Mouse (Mus musculus): ENCODE measurements around the gene Wdr78. TPM values are rescaled to one million over a fixed set of nuclear protein-coding genes. Genes with fewer than 3 reads are reported as not detected.

Gene Wdr78
- total and polyA plus RNA-seq, 2 experiments, result 0.10 to 0.46 TPM

DNA sequence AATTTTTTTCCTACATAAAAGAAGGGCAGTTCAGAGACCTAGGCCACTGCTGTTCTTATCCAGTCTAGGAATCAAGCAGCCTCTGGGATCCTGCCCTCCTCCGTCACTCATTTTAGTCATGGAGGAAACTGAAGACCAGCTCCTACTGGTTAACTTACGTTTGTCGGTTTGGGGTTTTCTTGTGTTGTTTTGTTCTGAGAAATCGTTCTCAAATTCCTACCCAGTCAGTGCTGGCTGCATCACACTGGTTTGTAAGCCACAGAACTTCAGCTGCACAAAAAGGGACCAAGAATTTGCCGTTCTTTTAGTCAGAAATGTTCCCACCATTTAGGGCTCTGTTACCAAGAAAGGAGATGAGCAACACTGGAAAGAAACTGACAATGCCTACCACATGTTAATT lies 125.0 kb downstream of the Wdr78 start:
- TF ChIP-seq CTCF (IDR thresholded peaks at IDR 0.05; ENCODE audit: low read depth, low read length) (no peak), POLR2A (IDR thresholded peaks at IDR 0.05; ENCODE audit: extremely low read depth, insufficient read depth, low read length) (no peak)
- DNase-seq (ENCODE audit: extremely low read depth, low read depth, low spot score), result no peak
- Histone ChIP-seq H3K27ac (replicated peaks; ENCODE audit: insufficient read depth, low read depth, low read length) (no peak overlapping the region), H3K9ac (ENCODE audit: low read depth, low read length) (no peak overlapping the region), H3K79me2 (ENCODE audit: control insufficient read depth, insufficient read depth, low read length) (no peaks in the 10 kb centered on the region), H3K27me3 (ENCODE audit: control insufficient read depth, insufficient read depth, low read length) (no peaks in the 10 kb centered on the region), H3K4me1 (ENCODE audit: control insufficient read depth, insufficient read depth, low read length) (no peaks in the 10 kb centered on the region), H3K4me3 (ENCODE audit: insufficient read depth, low read depth, low read length) (no peak overlapping the region), H3K36me3 (ENCODE audit: control insufficient read depth, insufficient read depth, low read length) (no peaks in the 10 kb centered on the region)
- WGBS, result 78% methylated on average over 5 of the region's 5 CpGs

DNA sequence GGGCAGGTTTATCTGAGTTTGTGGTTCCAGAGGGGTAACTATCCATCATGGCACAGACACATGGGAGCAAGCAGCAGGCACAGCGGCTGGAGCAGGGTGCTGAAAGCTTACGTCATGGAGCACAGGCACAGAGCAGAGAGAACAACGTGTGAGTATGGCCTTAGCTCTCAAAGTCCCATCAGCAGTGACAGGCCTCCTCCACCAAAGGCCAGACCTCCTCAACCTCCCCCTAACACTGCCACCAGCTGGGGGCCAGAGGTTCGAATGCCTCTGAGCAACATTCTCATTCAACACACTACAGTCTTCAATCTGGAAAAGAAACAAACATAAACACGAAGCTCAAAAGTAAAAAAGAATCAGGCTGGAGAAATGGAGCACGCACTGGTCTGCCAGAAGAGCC lies 125.8 kb downstream of the Wdr78 start:
- H3K36me3 ChIP-seq (ENCODE audit: control insufficient read depth, insufficient read depth, low read length), result no peaks in the 10 kb centered on the region
- H3K27me3 ChIP-seq (ENCODE audit: control insufficient read depth, insufficient read depth, low read length), result no peaks in the 10 kb centered on the region
- no peak overlapping the region for H3K27ac ChIP-seq (replicated peaks; ENCODE audit: insufficient read depth, low read depth, low read length)
- no peaks in the 10 kb centered on the region for H3K4me1 ChIP-seq (ENCODE audit: control insufficient read depth, insufficient read depth, low read length)
- H3K4me3 ChIP-seq (ENCODE audit: insufficient read depth, low read depth, low read length), result no peak overlapping the region
- TF ChIP-seq CTCF (IDR thresholded peaks at IDR 0.05; ENCODE audit: low read depth, low read length) (no peak), POLR2A (IDR thresholded peaks at IDR 0.05; ENCODE audit: extremely low read depth, insufficient read depth, low read length) (no peak)
- no peak for DNase-seq (ENCODE audit: extremely low read depth, low read depth, low spot score)
- no peaks in the 10 kb centered on the region for H3K79me2 ChIP-seq (ENCODE audit: control insufficient read depth, insufficient read depth, low read length)
- no peak overlapping the region for H3K9ac ChIP-seq (ENCODE audit: low read depth, low read length)
- WGBS, result 76% methylated on average over 6 of the region's 6 CpGs

Other genes with a start within 250 kb of the Wdr78 start
- gene Tctex1d1, start 135.9 kb downstream of the Wdr78 start, total RNA-seq (2014; rRNA removed), result not detected in 2 replicates
- gene Tctex1d1, start 135.9 kb downstream of the Wdr78 start, polyA plus RNA-seq (2012; rRNA removed), result not detected in 2 replicates
- not detected in 2 replicates for gene Insl5, start 87.7 kb downstream of the Wdr78 start, total RNA-seq (2014; rRNA removed)
- not detected in 2 replicates for gene Insl5, start 87.7 kb downstream of the Wdr78 start, polyA plus RNA-seq (2012; rRNA removed)
- gene Mier1, start 165 bp downstream of the Wdr78 start, total RNA-seq (2014; rRNA removed), result 25.4 TPM in 2 replicates
- 4.3 and 7.3 TPM in 2 replicates for gene Mier1, start 165 bp downstream of the Wdr78 start, polyA plus RNA-seq (2012; rRNA removed)
- 27.8 and 37.1 TPM in 2 replicates for gene Slc35d1, start 100.6 kb upstream of the Wdr78 start, total RNA-seq (2014; rRNA removed)
- 29.1 TPM in 2 replicates for gene Slc35d1, start 100.6 kb upstream of the Wdr78 start, polyA plus RNA-seq (2012; rRNA removed)
- gene 4921539E11Rik, start 176.3 kb upstream of the Wdr78 start, total RNA-seq (2014; rRNA removed), result not detected in 2 replicates
- not detected in 2 replicates for gene 4921539E11Rik, start 176.3 kb upstream of the Wdr78 start, polyA plus RNA-seq (2012; rRNA removed)
- 16.0 and 16.6 TPM in 2 replicates for gene Oma1, start 199.3 kb upstream of the Wdr78 start, total RNA-seq (2014; rRNA removed)
- 12.3 and 14.2 TPM in 2 replicates for gene Oma1, start 199.3 kb upstream of the Wdr78 start, polyA plus RNA-seq (2012; rRNA removed)

All from liver, adult 2 months (tissue).